Mouse (Mus musculus) telencephalon, adult 2 months (tissue): ENCODE measurements around the gene Fat4.

ENCODE experiments used
- DNase-seq: peaks from one replicate; pipeline ENCODE4 v3.0.0-alpha.2; 2011; ENCODE audit warnings: low read depth, low spot score

Fat4 gene

GRCm38 (mm10) chr3:38962328-38962727 lies 75.6 kb downstream of the Fat4 start:
- DNase-seq = no peak

GRCm38 (mm10) chr3:38967480-38967879 lies 80.7 kb downstream of the Fat4 start:
- DNase-seq = no peak

GRCm38 (mm10) chr3:38986379-38986778 lies 99.6 kb downstream of the Fat4 start:
- DNase-seq = no peak

- no peak for DNase-seq
Observed at GRCm38 (mm10) chr3:38989181-38989580, 102.4 kb downstream of the Fat4 start.

GRCm38 (mm10) chr3:39000011-39000410 lies 113.3 kb downstream of the Fat4 start:
- no peak for DNase-seq

- no peak for DNase-seq
Observed at GRCm38 (mm10) chr3:39010544-39010943, 123.8 kb downstream of the Fat4 start.

GRCm38 (mm10) chr3:39017633-39018032 lies 130.9 kb downstream of the Fat4 start:
- DNase-seq = peak; percentile 40

GRCm38 (mm10) chr3:39036113-39036512 lies 149.4 kb downstream of the Fat4 start:
- no peak for DNase-seq

GRCm38 (mm10) chr3:39046425-39046824 lies 159.7 kb downstream of the Fat4 start:
- no peak for DNase-seq

- no peak for DNase-seq
Observed at GRCm38 (mm10) chr3:39047621-39048303, 161.0 kb downstream of the Fat4 start.

- no peak for DNase-seq
Observed at GRCm38 (mm10) chr3:39048304-39048667, 161.5 kb downstream of the Fat4 start.

- no peak for DNase-seq
Observed at GRCm38 (mm10) chr3:39050130-39050529, 163.4 kb downstream of the Fat4 start.

GRCm38 (mm10) chr3:39053072-39053471 lies 166.3 kb downstream of the Fat4 start:
- DNase-seq = no peak
